Mouse (Mus musculus): ENCODE measurements at regions not wholly inside any gene's neighbourhood (a gene's known extent, or its start where the extent isn't known, plus 50 kb on each side); places are given as distances from the start of the nearest gene placed in this dataset.
A peak's percentile ranks its signal among the peaks of the same experiment; 100 is the strongest.

DNA sequence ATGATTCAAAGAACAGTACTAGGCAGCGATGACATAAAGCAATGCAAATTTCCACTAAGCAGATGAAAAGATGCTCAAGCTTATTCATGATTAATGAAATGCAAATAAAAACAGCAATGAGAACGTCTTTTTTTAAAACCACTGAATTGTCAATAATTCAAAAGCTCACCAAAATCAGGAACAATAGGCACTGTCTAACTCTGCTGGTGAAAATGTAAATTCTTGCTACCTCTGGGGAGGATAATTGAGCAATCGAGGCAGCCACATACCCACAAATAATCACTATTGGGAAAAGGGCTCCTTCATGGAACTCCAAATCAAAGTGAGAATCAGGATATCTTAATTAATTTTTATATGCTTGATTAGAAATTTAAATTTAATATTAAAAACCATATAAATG is 663.3 kb downstream of the Smarca1 start:
- intact Hi-C loops (cut with DNase I), result no loop called here
- DNase-seq (ENCODE audit: low spot score in 2 of 2), result no peak

DNA sequence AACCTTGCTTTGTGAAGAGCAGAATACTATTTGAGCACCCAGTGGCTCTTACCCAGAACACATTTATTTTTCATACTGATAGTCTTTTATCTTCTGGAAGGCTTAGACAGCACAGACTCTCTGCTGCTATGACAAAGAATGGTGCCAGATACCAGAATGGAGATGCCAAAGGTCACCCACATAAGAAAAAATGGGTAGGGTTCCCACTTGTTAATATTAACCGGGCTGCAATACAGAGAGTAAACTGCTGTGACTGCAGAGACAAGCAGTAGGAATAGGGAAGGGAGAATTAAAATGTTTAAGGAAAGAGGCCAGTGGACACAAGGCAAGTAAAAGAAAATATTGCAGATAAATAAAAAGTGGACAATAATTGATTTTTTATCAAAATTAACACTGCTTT is 709.9 kb downstream of the Smarca1 start:
- no peak for DNase-seq (ENCODE audit: low spot score in 2 of 2)
- intact Hi-C loops (cut with DNase I), result no loop called here

GRCm38 (mm10) chrX:47157742-47158141 is 735.0 kb downstream of the Smarca1 start:
- intact Hi-C loops (cut with DNase I), result no loop called here
- peak; percentile 11 to 28 for DNase-seq (ENCODE audit: low spot score in 2 of 2)

GRCm38 (mm10) chrX:47124140-47124928 is 768.4 kb downstream of the Smarca1 start:
- intact Hi-C loops (cut with DNase I), result no loop called here
- no peak for DNase-seq (ENCODE audit: low spot score in 2 of 2)

Measured in left cerebral cortex, postnatal 14 days (tissue).